Mouse (Mus musculus) CH12.LX (cell line): ENCODE measurements around the gene Gab1. TPM values are rescaled to one million over a fixed set of nuclear protein-coding genes. Genes with fewer than 3 reads are reported as not detected.

Source experiments
- DNase-seq: peaks from one replicate; pipeline ENCODE4 v3.0.0-alpha.2; 2013; ENCODE audit errors: extremely low read depth
- H3K27ac ChIP-seq: 2 replicates; pipeline ENCODE4 v1.5.1; 2012; ENCODE audit warnings: low read depth, mild to moderate bottlenecking, control low read depth, moderate library complexity; ENCODE audit not compliant: insufficient read depth
- H3K27me3 ChIP-seq: replicated peaks from 2 replicates; pipeline ENCODE3; 2012; ENCODE audit warnings: inconsistent platforms
- H3K36me3 ChIP-seq, 2 experiments: replicated peaks in 1 of 2; 2 replicates each; pipeline versions ENCODE3 to v1.6.1; 2012; ENCODE audit warnings: inconsistent platforms in 1 of 2, low read length in 1 of 2, mild to moderate bottlenecking in 1 of 2, mixed read lengths in 1 of 2, moderate library complexity in 1 of 2; ENCODE audit not compliant: control insufficient read depth in 1 of 2, insufficient read depth in 1 of 2
- H3K4me1 ChIP-seq, 2 experiments: 2 replicates each; pipeline ENCODE4 v1.6.1; 2012; ENCODE audit warnings: inconsistent platforms in 1 of 2, moderate library complexity in 1 of 2; ENCODE audit not compliant: insufficient read depth in 2 of 2, control insufficient read depth in 1 of 2
- H3K4me2 ChIP-seq: 2 replicates; pipeline ENCODE4 v1.6.1; 2012; ENCODE audit warnings: low read depth, mild to moderate bottlenecking, control low read depth; ENCODE audit not compliant: poor library complexity, insufficient read depth, severe bottlenecking
- H3K4me3 ChIP-seq, 3 experiments: fragments of 150-350 bp in 1 of 3; sonication (generic) in 1 of 3; replicated peaks in 1 of 3; 2 replicates each; pipeline versions ENCODE3 to v1.5.1; 2011 to 2012; ENCODE audit warnings: low read depth in 2 of 3, low read length in 2 of 3, mild to moderate bottlenecking in 2 of 3, moderate library complexity in 2 of 3, control low read depth in 1 of 3, improper control_type of control experiment in 1 of 3, inconsistent platforms in 1 of 3, mixed read lengths in 1 of 3; ENCODE audit not compliant: poor library complexity in 1 of 3
- H3K79me2 ChIP-seq: replicated peaks from 2 replicates; pipeline ENCODE4 v1.6.1; 2012; ENCODE audit warnings: mild to moderate bottlenecking, moderate library complexity; ENCODE audit not compliant: control insufficient read depth, poor library complexity, insufficient read depth, severe bottlenecking; ENCODE audit errors: extremely low read depth
- H3K9ac ChIP-seq: 2 replicates; pipeline ENCODE4 v1.6.1; 2012; ENCODE audit warnings: low read depth, mild to moderate bottlenecking, control low read depth, moderate library complexity; ENCODE audit not compliant: insufficient read depth
- H3K9me3 ChIP-seq: replicated peaks from 2 replicates; pipeline ENCODE3; 2012; ENCODE audit warnings: low read length, inconsistent platforms, mixed read lengths
- BHLHE40 ChIP-seq: IDR thresholded peaks from 2 replicates; pipeline ENCODE4 v1.6.1; 2011; ENCODE audit warnings: mild to moderate bottlenecking, low read depth, low read length, improper control_type of control experiment
- CHD2 ChIP-seq: IDR thresholded peaks from 2 replicates; pipeline ENCODE4 v1.6.1; 2011; ENCODE audit warnings: low read length, improper control_type of control experiment
- CTCF ChIP-seq, 2 experiments: IDR thresholded peaks in 1 of 2; conservative IDR thresholded peaks in 1 of 2; 2 replicates each; pipeline ENCODE4 v1.5.1; 2011 to 2012; ENCODE audit warnings: low read depth in 2 of 2, low read length in 2 of 2, improper control_type of control experiment in 1 of 2, inconsistent platforms in 1 of 2, mild to moderate bottlenecking in 1 of 2, moderate library complexity in 1 of 2
- ELF1 ChIP-seq: IDR thresholded peaks from 2 replicates; pipeline ENCODE4 v1.6.1; 2014; ENCODE audit warnings: low read depth, mild to moderate bottlenecking, inconsistent platforms, low read length, improper control_type of control experiment
- EP300 ChIP-seq: IDR thresholded peaks from 2 replicates; pipeline ENCODE4 v1.6.1; 2011; ENCODE audit warnings: low read length, improper control_type of control experiment
- GABPA ChIP-seq: IDR thresholded peaks from 2 replicates; pipeline ENCODE4 v1.6.1; 2012; ENCODE audit warnings: low read depth, low read length, improper control_type of control experiment, inconsistent platforms; ENCODE audit not compliant: insufficient replicate concordance
- HCFC1 ChIP-seq: IDR thresholded peaks from 2 replicates; pipeline ENCODE4 v1.6.1; 2012; ENCODE audit warnings: low read depth, mild to moderate bottlenecking, inconsistent platforms, low read length, improper control_type of control experiment
- IRF4 ChIP-seq: IDR thresholded peaks from 2 replicates; pipeline ENCODE4 v1.6.1; 2014; ENCODE audit warnings: low read depth, mild to moderate bottlenecking, inconsistent platforms, low read length, improper control_type of control experiment
- JUND ChIP-seq: conservative IDR thresholded peaks from 2 replicates; pipeline ENCODE4 v1.6.1; 2011; ENCODE audit warnings: low read depth, low read length, improper control_type of control experiment
- MAX ChIP-seq: IDR thresholded peaks from 2 replicates; pipeline ENCODE4 v1.6.1; 2011; ENCODE audit warnings: low read length, improper control_type of control experiment
- MEF2A ChIP-seq: IDR thresholded peaks from 2 replicates; pipeline ENCODE4 v1.6.1; 2014; ENCODE audit warnings: low read depth, mild to moderate bottlenecking, inconsistent platforms, low read length, improper control_type of control experiment, borderline replicate concordance
- MXI1 ChIP-seq: IDR thresholded peaks from 2 replicates; pipeline ENCODE4 v1.6.1; 2011; ENCODE audit warnings: mild to moderate bottlenecking, low read depth, low read length, improper control_type of control experiment
- NELFE ChIP-seq: IDR thresholded peaks from 2 replicates; pipeline ENCODE4 v1.6.1; 2011; ENCODE audit warnings: low read depth, low read length, improper control_type of control experiment
- NRF1 ChIP-seq: IDR thresholded peaks from 2 replicates; pipeline ENCODE4 v1.6.1; 2014; ENCODE audit warnings: low read depth, mild to moderate bottlenecking, inconsistent platforms, low read length, improper control_type of control experiment, moderate library complexity
- PAX5 ChIP-seq: IDR thresholded peaks from 2 replicates; pipeline ENCODE4 v1.6.1; 2012; ENCODE audit warnings: low read length, inconsistent platforms, mixed read lengths
- POLR2A ChIP-seq: IDR thresholded peaks from 2 replicates; pipeline ENCODE4 v1.6.1; 2011; ENCODE audit warnings: low read depth, mild to moderate bottlenecking, improper control_type of control experiment, low read length
- POLR2AphosphoS2 ChIP-seq: IDR thresholded peaks from 2 replicates; pipeline ENCODE4 v1.6.1; 2011; ENCODE audit warnings: low read depth, low read length, improper control_type of control experiment
- RCOR1 ChIP-seq: conservative IDR thresholded peaks from 2 replicates; pipeline ENCODE4 v1.6.1; 2012; ENCODE audit warnings: low read depth, mild to moderate bottlenecking, inconsistent platforms, low read length, improper control_type of control experiment
- SMC3 ChIP-seq: IDR thresholded peaks from 2 replicates; pipeline ENCODE4 v1.6.1; 2011; ENCODE audit warnings: low read depth, low read length, improper control_type of control experiment
- TBP ChIP-seq: conservative IDR thresholded peaks from 2 replicates; pipeline ENCODE4 v1.6.1; 2011; ENCODE audit warnings: low read depth, low read length, improper control_type of control experiment
- TCF12 ChIP-seq: IDR thresholded peaks from 2 replicates; pipeline ENCODE4 v1.6.1; 2014; ENCODE audit warnings: low read depth, mild to moderate bottlenecking, inconsistent platforms, low read length, improper control_type of control experiment
- UBTF ChIP-seq: IDR thresholded peaks from 2 replicates; pipeline ENCODE4 v1.6.1; 2012; ENCODE audit warnings: low read depth, mild to moderate bottlenecking, inconsistent platforms, low read length, improper control_type of control experiment, moderate library complexity
- USF1 ChIP-seq: IDR thresholded peaks from 2 replicates; pipeline ENCODE4 v1.6.1; 2014; ENCODE audit warnings: low read depth, mild to moderate bottlenecking, inconsistent platforms, low read length, improper control_type of control experiment
- USF2 ChIP-seq: conservative IDR thresholded peaks from 2 replicates; pipeline ENCODE4 v1.6.1; 2011; ENCODE audit warnings: low read depth, low read length, improper control_type of control experiment
- ZKSCAN1 ChIP-seq: IDR thresholded peaks from 2 replicates; pipeline ENCODE4 v1.6.1; 2012; ENCODE audit warnings: low read depth, inconsistent platforms, low read length, improper control_type of control experiment, borderline replicate concordance
- ZMIZ1 ChIP-seq: IDR thresholded peaks from 2 replicates; pipeline ENCODE4 v1.6.1; 2012; ENCODE audit warnings: low read depth, mild to moderate bottlenecking, inconsistent platforms, low read length, improper control_type of control experiment
- ZNF384 ChIP-seq: IDR thresholded peaks from 2 replicates; pipeline ENCODE4 v1.6.1; 2012; ENCODE audit warnings: low read depth, low read length, improper control_type of control experiment, inconsistent platforms
- dilution Hi-C: fragments of 300-500 bp; cut with MboI; formaldehyde crosslinking; loops from 2 replicates; pipeline ENCODE4 v1.14.3; 2020; ENCODE audit warnings: low sequenced_read_pairs; ENCODE audit not compliant: extremely low pct_unique_long_range_greater_than_20kb, extremely low pct_ligation_motif_present
- in situ Hi-C: fragments of 300-500 bp; cut with MboI; formaldehyde crosslinking; loops from 3 replicates; pipeline ENCODE4 v1.14.3; 2019; ENCODE audit warnings: low sequenced_read_pairs, low pct_ligation_motif_present, low pct_unique_long_range_greater_than_20kb, mixed read lengths
- polyA plus RNA-seq: library from polyadenylated mRNA; unstranded; fragments of >175 nt; gene quantifications from 2 replicates; pipeline ENCODE4 v1.2.1, GENCODE M21; 2012; ENCODE audit warnings: low read depth; ENCODE audit not compliant: insufficient read length
- total RNA-seq, 2 experiments: library from RNA; depleted of rRNA; stranded (reverse); fragments of 300-350 nt in 1 of 2; fragments of >200 nt in 1 of 2; gene quantifications; 2 replicates each; pipeline ENCODE4 v1.2.3; 2012 to 2014

Gab1 gene
- total and polyA plus RNA-seq, 3 experiments = 0.08 TPM; not detected in 2

- dilution Hi-C loops (no loop called here), in situ Hi-C loops (no loop called here)
- H3K4me3 ChIP-seq = no peak overlapping the region
- H3K36me3 ChIP-seq = no peaks in the 10 kb centered on the region
- no peaks in the 10 kb centered on the region for H3K9me3 ChIP-seq
- DNase-seq = peak; percentile 27
- TF ChIP-seq IRF4 (peak; percentile 17; the same call in 1 of the 2 replicates), CTCF (conservative IDR thresholded peaks at IDR 0.05 in 1 of 2, IDR thresholded peaks at IDR 0.05 in 1 of 2; ENCODE audit: low read depth in 2 of 2, low read length in 2 of 2) (no peak), TCF12 (0 out of 2 replicates have a peak, but pooled peaks have one; percentile 11), MXI1 (no peak), NELFE (no peak), MEF2A (no peak), BHLHE40 (peak; percentile 30; the same call in 1 of the 2 replicates), MAX (no peak), EP300 (no peak), HCFC1 (no peak), ZNF384 (no peak), ELF1 (no peak), ZKSCAN1 (no peak), PAX5 (no peak), USF2 (no peak), POLR2AphosphoS2 (no peak)
- peaks cover 8 to 16% of the 10 kb centered on the region in 2 experiments; a peak in 3 of 4 replicates for H3K4me1 ChIP-seq
- H3K27ac ChIP-seq = no peak overlapping the region
- H3K79me2 ChIP-seq = no peaks in the 10 kb centered on the region
- peak overlapping the region; percentile 71 for H3K4me2 ChIP-seq
- H3K27me3 ChIP-seq = no peaks in the 10 kb centered on the region
- H3K9ac ChIP-seq = no peak overlapping the region
Measured at GRCm38 (mm10) chr8:80834443-80834842, 45.9 kb downstream of the Gab1 start.

- no peak overlapping the region for H3K9ac ChIP-seq
- no peaks in the 10 kb centered on the region for H3K27me3 ChIP-seq
- H3K27ac ChIP-seq = no peak overlapping the region
- TF ChIP-seq MXI1 = no peak
- no peak for TF ChIP-seq CHD2
- TF ChIP-seq ELF1 = no peak
- TF ChIP-seq MEF2A = no peak
- TF ChIP-seq USF1 = no peak
- no peak for TF ChIP-seq UBTF
- TF ChIP-seq RCOR1 = no peak
- no peak for TF ChIP-seq HCFC1
- TF ChIP-seq SMC3 = no peak
- no peak for TF ChIP-seq ZKSCAN1
- TF ChIP-seq POLR2A = no peak
- TF ChIP-seq GABPA = no peak
- TF ChIP-seq PAX5 = no peak
- TF ChIP-seq CTCF (conservative IDR thresholded peaks at IDR 0.05 in 1 of 2, IDR thresholded peaks at IDR 0.05 in 1 of 2; ENCODE audit: low read depth in 2 of 2, low read length in 2 of 2) = no peak
- TF ChIP-seq ZMIZ1 = no peak
- no peak for TF ChIP-seq EP300
- TF ChIP-seq NRF1 = no peak
- no peak for TF ChIP-seq ZNF384
- no peak for TF ChIP-seq JUND
- TF ChIP-seq TBP = no peak
- peaks cover 8 to 16% of the 10 kb centered on the region in 2 experiments; a peak in 3 of 4 replicates for H3K4me1 ChIP-seq
- no peak overlapping the region for H3K4me3 ChIP-seq
- H3K9me3 ChIP-seq = no peaks in the 10 kb centered on the region
- in situ Hi-C loops (no loop called here), dilution Hi-C loops (no loop called here)
- no peak overlapping the region for H3K4me2 ChIP-seq
- no peak for DNase-seq
- H3K79me2 ChIP-seq = no peaks in the 10 kb centered on the region
- H3K36me3 ChIP-seq = no peaks in the 10 kb centered on the region
Measured at GRCm38 (mm10) chr8:80832534-80832933, 47.8 kb downstream of the Gab1 start.
